Mouse (Mus musculus) adrenal gland, adult 2 months (tissue): ENCODE data around the gene BC052040. TPM values are rescaled to one million over a fixed set of nuclear protein-coding genes. Genes with fewer than 3 reads are reported as not detected.

Experiments used
- DNase-seq: peaks from one replicate; pipeline ENCODE4 v3.0.0; 2021
- polyA plus RNA-seq: library from polyadenylated mRNA; depleted of rRNA; stranded (reverse); fragments of >200 nt; gene quantifications from 2 replicates; pipeline ENCODE4 v1.2.3, GENCODE M21; 2012
- total RNA-seq, 2 experiments: library from RNA; stranded (reverse); gene quantifications; 2 replicates each; pipeline ENCODE4 v1.2.3; 2021

BC052040 gene
- total and polyA plus RNA-seq, 3 experiments: 0.93 to 4.4 (median 3.0) TPM

DNA sequence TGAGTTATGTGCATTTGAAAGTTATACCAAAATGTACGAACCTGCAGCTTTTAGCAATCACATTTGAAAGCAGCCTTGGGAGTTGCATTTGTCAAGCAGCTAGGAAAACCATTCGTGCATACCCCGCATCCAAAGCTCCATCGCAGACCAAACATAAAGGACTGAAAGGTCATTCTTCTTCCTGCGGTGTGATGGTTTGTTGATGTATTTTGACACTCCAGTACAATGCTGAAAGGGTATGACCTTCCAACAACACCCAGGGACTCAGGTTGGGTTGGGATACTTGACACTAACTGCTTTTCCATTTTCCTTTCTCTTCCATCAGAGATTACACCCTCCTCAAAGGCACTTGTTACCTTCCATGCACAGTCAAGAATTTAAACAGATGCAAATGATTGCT is 121.1 kb downstream of the BC052040 start:
- DNase-seq: no peak

GRCm38 (mm10) chr2:115717535-115717934 is 136.0 kb downstream of the BC052040 start:
- DNase-seq: no peak

- DNase-seq: no peak
Observed at GRCm38 (mm10) chr2:115717980-115718379, 136.5 kb downstream of the BC052040 start.

DNA sequence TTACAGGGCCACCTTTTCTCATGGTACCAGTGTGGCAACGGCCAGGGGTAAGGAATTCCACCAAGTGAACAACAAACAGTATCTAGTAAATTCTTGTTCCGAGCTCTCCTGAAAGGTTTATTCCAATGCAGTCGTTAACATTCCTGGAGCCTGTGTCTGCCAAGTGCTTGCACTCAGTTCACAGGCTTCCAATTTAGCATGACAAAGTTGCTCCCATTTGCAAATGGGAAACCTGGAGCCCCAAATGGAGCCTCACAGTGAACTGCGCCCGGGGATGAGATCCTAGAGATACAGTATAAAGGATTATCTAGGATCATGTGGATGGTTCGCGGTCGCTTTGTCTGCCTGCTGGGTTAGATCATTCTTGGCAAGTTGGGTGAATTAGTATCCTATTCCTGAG is 141.9 kb downstream of the BC052040 start:
- no peak for DNase-seq

DNA sequence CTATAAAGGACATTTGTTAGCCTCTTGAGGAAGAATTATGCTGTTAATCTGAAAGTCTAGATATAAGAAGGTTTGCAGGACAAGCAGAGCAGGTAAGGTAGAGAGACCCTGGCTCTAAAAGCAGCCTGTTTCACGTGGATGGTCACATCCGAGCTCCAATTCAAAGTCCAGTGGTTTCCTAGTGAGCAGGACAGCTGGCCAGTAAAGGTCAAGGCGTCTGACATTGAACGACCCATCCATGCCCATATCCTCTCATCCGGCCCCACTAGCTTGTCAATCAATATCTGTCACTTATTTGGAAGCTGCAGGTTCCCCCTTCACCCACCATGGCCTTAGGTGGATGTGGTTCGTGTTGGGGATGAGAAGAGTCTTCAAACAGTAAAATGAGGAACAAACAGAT is 142.7 kb downstream of the BC052040 start:
- no peak for DNase-seq

DNA sequence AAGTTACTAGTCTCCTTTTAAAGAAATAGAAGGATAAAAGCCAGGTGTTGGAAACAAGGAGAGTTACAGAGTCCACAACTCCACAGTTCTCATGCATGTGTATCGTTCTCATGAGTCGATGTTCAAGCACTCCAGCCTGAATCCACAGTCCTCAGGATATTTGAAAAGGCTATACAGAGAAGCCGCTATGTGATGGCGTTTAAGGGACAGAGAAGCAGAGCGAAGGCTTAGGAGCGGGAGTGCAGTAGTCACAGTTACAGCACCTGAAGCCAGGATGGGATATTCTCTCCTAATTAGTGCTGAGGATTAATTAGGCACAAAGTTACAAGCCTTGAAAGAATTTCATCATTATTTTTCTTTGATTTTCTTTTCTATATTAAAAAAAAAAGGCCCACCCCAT is 143.2 kb downstream of the BC052040 start:
- no peak for DNase-seq

DNA sequence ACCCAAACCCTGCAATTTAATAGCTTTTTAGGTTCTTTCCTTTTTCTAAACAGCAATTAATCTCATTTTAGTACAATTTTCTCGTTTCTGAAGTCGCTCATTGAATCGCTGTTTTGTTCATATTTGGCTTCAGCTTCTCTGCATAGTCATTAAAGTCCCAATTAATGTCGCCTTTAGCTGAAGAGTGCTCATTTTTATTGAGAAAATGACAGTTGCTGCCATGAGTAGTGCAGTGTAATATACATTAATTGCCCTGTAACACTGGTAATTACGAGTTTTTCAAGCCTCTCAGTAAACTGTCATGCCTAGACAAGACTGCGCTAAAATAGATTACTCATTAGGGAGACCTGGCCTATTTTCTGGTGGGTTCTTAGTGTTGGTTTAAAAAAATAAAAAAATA is 144.0 kb downstream of the BC052040 start:
- no peak for DNase-seq

DNA sequence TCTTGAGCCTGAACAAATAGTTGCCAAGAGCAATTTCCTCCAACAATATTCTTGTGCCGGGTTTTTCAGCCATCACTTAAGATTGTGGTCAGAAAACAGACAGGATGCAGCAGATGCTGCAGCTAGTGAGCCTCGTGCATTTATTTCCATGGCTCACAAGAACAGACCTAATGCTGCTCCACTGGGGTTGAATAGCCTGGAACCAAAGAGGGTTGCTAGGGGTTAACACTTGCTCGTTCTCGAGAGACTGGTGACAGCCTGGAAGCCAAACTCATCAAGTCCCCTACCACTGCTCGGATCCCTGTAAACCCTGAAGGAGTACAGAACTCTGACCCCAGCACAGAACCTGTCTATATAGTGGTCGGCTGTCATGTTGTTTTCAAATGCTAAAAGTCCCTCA is 144.4 kb downstream of the BC052040 start:
- DNase-seq: no peak

DNA sequence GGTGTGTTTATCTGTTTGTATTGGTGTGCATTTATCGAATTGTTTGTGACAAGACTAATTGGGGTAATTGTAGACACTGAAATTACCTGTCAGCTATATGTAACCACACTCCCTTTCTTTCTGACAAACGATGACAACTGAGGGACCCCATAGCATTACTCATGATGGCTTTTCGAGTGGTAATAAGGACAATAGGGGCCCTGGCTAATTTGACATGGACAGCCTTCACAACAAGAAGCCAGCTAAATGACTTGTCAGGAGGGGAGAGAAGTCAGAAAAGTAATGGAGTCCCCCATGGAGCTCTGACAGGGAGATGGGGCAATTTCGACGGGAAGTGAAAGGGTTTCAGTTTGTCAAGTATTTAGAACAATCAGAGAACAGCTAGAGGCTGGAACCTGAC is 145.3 kb downstream of the BC052040 start:
- no peak for DNase-seq

GRCm38 (mm10) chr2:115728627-115729026 is 147.1 kb downstream of the BC052040 start:
- no peak for DNase-seq

DNA sequence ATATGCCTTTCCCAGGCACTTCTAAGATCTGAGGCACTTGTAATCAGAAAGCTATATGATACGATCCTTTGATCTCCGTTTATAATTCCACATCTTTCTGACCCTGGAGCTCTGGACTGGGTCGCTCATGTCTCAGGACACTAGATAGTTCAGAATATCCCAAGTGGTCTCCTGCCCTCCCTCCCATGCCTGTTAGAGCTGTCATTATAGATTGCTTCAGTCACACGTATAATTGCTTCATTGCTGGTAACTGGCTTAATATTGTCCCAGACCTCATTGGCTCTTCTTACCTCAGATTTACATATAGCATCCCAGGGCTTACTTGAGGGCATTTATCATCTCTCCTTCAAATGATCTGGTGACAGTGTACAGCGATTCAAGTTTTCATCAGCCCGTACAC is 149.0 kb downstream of the BC052040 start:
- DNase-seq: no peak

DNA sequence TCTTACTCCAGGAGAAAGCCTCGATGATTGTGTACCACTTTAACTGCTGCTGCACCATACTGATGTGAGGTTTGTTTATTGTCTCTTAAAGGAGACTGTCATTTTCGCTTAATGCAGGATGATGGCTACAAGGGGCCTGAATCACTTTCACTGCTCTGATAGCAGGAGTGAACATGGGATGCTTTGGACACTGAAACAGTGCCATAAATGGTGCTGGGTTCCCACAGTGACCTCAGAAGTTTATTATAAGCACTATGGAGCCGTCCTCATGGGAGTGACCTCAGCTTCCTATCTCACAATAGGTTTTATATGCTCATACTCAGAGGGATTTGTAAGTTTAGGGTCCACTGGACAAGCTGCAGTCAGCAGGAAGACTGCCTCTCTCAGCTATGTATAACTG is 149.7 kb downstream of the BC052040 start:
- no peak for DNase-seq

DNA sequence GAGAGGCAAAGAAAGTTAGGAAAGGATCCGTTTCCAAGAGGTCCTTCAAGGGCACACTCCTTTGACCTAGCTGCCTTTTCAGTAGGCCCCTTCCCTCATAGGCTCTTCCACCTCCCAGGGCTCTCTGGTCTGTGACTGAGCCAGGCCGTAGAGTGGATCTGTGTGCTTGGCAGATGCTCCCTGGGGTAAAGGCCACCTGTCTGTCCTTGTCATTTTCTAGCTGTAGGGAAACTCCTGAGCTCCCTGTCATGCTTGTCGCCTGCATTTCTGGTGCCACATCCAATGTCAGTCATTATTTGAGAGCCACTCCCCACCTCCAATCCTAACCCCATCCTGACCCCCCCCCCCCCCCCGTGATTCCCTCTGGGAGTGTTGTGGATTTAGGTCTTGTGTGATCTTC is 151.1 kb downstream of the BC052040 start:
- no peak for DNase-seq

GRCm38 (mm10) chr2:115733017-115733692 is 151.6 kb downstream of the BC052040 start:
- peak; percentile 43 for DNase-seq

- no peak for DNase-seq
Observed at GRCm38 (mm10) chr2:115734850-115735249, 153.3 kb downstream of the BC052040 start.

DNA sequence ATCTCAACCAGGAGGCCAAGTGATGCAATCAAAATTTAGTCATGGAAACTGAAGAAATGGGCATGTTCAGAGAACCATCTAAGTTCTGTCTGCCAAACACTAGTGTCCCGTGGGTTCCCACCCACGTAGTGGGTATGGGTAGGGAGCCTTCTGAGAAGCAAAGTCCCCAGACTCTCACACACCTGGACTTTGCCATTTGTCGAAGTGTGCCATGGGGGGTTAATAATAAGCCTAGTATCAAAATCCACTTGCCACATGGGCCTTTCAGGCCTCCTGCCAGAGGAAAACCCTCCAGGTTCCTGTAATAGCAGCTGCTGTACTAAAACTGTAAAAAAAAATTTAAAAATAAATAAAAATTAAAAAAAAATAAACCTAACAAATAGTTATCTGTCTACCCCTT is 154.9 kb downstream of the BC052040 start:
- no peak for DNase-seq

GRCm38 (mm10) chr2:115737966-115738365 is 156.4 kb downstream of the BC052040 start:
- DNase-seq: no peak

- DNase-seq: peak; percentile 92
Observed at GRCm38 (mm10) chr2:115742061-115742460, 160.5 kb downstream of the BC052040 start.

DNA sequence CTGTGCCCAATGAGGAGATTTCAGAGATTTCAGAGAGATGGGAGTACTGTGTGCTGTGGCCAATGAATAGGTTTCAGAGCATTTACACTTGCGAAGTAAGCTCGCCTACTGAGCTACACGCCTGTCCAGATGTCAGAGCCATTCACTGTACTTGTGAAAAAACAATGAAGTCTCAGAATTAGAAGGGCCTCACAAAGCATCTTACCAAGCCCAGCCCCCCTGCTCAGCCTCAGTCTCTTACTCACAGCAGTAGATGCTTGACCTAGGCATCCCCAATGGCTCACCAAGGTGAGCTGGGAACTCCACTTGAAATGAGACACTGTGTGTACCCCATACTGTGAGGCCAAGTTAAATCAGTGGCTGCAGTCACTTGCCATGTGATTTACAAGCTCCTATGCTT is 166.1 kb downstream of the BC052040 start:
- DNase-seq: no peak

GRCm38 (mm10) chr2:115751177-115751576 is 169.7 kb downstream of the BC052040 start:
- DNase-seq: no peak

GRCm38 (mm10) chr2:115757685-115758084 is 176.2 kb downstream of the BC052040 start:
- DNase-seq: no peak

- no peak for DNase-seq
Observed at GRCm38 (mm10) chr2:115758542-115758941, 177.0 kb downstream of the BC052040 start.

DNA sequence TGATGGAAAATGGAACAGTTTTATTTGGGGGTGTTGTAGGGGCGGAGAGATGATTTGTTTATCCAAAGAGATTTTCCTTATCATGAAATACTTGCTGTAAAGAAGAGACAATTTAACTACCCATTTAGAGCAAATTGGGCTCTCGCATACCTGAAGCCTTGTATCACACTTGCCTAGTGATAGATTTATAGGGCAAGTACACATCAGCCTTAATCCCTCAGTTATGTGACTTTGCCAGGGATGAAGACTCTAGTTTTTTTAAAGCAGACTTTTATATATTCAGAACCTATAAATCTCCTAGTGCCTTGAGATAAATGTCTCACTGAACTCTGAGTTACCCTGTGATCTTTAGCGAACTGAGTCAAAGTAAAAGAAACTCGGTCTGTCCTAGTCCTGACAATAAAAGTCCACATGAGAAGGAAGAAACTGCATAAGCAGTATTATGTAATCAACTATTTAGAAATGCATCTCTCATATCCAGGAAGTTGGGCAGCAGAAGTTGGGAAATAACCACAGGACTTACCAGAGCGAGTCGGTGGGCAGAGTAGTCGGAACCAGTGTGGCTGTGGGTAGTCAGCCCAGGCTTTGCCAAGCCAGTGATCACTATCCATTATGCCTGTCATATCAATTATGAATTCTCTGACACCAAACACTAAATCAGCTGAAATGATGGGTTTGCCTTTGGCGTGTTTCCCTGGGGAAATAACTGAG is 183.2 kb downstream of the BC052040 start:
- peak; percentile 50 for DNase-seq
